ENCODE assay signal across 24 mouse cellular contexts in genomic region chr4:84668226-84668625, GRCm38 (mm10). TPM values are rescaled to one million over a fixed set of nuclear protein-coding genes. Genes with fewer than 3 reads are reported as not detected.
"Had no signal": no experiment of that assay in that cellular context is flagged by ENCODE, and none has a peak within 500 bp of the region (broad histone marks: within the 10 kb centered on the region; RNA-seq: fewer than 3 reads in every experiment).

No protein-coding gene starts in this region.

- ATAC-seq: inflammation-experienced regulatory T-cells, adult 6 months; intestine, postnatal 0 days; liver, embryonic 12.5 days had no signal

- H3K27me3 ChIP-seq: limb, embryonic 13.5 days; limb, embryonic 15.5 days had no signal

- H3K9ac ChIP-seq: heart, embryonic 12.5 days; hindbrain, embryonic 12.5 days; hindbrain, embryonic 14.5 days; intestine, embryonic 15.5 days; limb, embryonic 13.5 days; limb, embryonic 15.5 days; liver, embryonic 12.5 days; liver, embryonic 14.5 days had no signal

- H3K27ac ChIP-seq: heart, embryonic 10.5 days; hindbrain, embryonic 10.5 days; hindbrain, embryonic 12.5 days; hindbrain, embryonic 14.5 days; layer of hippocampus, adult 2 months; left cerebral cortex, adult 2 months; limb, embryonic 13.5 days; limb, embryonic 15.5 days; liver, embryonic 12.5 days; liver, embryonic 14.5 days had no signal

- H3K4me2 ChIP-seq: heart, embryonic 12.5 days; hindbrain, embryonic 12.5 days; limb, embryonic 13.5 days; limb, embryonic 15.5 days; liver, embryonic 12.5 days had no signal

- H3K9me3 ChIP-seq: heart, embryonic 10.5 days; heart, embryonic 12.5 days; hindbrain, embryonic 10.5 days; hindbrain, embryonic 12.5 days; intestine, embryonic 15.5 days; limb, embryonic 13.5 days; limb, embryonic 15.5 days; liver, embryonic 12.5 days had no signal

- H3K4me3 ChIP-seq: heart, embryonic 10.5 days; heart, embryonic 12.5 days; hindbrain, embryonic 10.5 days; hindbrain, embryonic 12.5 days; intestine, embryonic 15.5 days; layer of hippocampus, adult 2 months; left cerebral cortex, adult 2 months; limb, embryonic 13.5 days; limb, embryonic 15.5 days; liver, embryonic 12.5 days had no signal

- H3K36me3 ChIP-seq: heart, embryonic 10.5 days; heart, embryonic 12.5 days; hindbrain, embryonic 10.5 days; hindbrain, embryonic 12.5 days; intestine, embryonic 15.5 days; limb, embryonic 13.5 days; limb, embryonic 15.5 days; liver, embryonic 12.5 days had no signal

- DNase-seq: gastrocnemius, postnatal 14 days; heart, adult 18-20 months; heart, postnatal 10 days; heart, postnatal 4 days; kidney, adult 9 months; kidney, postnatal 10 days; kidney, postnatal 25 days; kidney, postnatal 4 days; left cerebral cortex, postnatal 4 days had no signal

- H3K4me1 ChIP-seq: heart, embryonic 10.5 days; heart, embryonic 12.5 days; intestine, embryonic 15.5 days; liver, embryonic 12.5 days had no signal

RNA-seq across cellular contexts. Expression of gene Bnc2, which starts 6.8 kb away (rescaled TPM):
- total RNA-seq: granulocyte monocyte progenitor cell, adult 5-6 weeks had no signal
- polyA plus RNA-seq: inflammation-experienced regulatory T-cells, adult 6 months had no signal
